Mouse (Mus musculus) left cerebral cortex, adult 2 months (tissue): ENCODE data around the gene Il11. TPM values are rescaled to one million over a fixed set of nuclear protein-coding genes. Genes with fewer than 3 reads are reported as not detected.

Experiments used
- DNase-seq, 2 experiments: peaks; one replicate each; pipeline ENCODE4 v3.0.0; 2021 to 2022; ENCODE audit warnings: low spot score in 2 of 2, mixed read lengths in 1 of 2; ENCODE audit errors: extremely low spot score in 1 of 2
- H3K27ac ChIP-seq: fragments of 200-600 bp; 2 replicates; pipeline ENCODE4 v1.8.1; 2022
- H3K4me3 ChIP-seq: fragments of 200-600 bp; 2 replicates; pipeline ENCODE4 v1.8.1; 2022
- CTCF ChIP-seq: fragments of 200-600 bp; IDR thresholded peaks from 2 replicates; pipeline ENCODE4 v1.8.1; 2022; ENCODE audit warnings: antibody characterized with exemption, mild to moderate bottlenecking, moderate library complexity
- intact Hi-C: fragments of 180-260 bp; cut with DNase I; formaldehyde crosslinking; loops from one replicate; pipeline ENCODE4 v1.15.1; 2025
- total RNA-seq, 2 experiments: library from RNA; stranded (reverse); gene quantifications; 2 replicates each; pipeline ENCODE4 v1.2.3; 2021

Il11 gene
- total RNA-seq, 2 experiments from 2014 or later, result 0.36 to 0.58 TPM

GRCm38 (mm10) chr7:4782130-4782529 is 529 bp downstream of the Il11 start:
- Histone ChIP-seq H3K27ac (no peak overlapping the region), H3K4me3 (no peak overlapping the region)
- intact Hi-C loops, result no loop called here
- no peak for DNase-seq
- no peak for TF ChIP-seq CTCF

GRCm38 (mm10) chr7:4779921-4780320 is 2.7 kb downstream of the Il11 start:
- no peak for TF ChIP-seq CTCF
- intact Hi-C loops, result no loop called here
- H3K27ac ChIP-seq, result no peak overlapping the region
- no peak for DNase-seq
- H3K4me3 ChIP-seq, result no peak overlapping the region

- no peak for TF ChIP-seq CTCF
- intact Hi-C loops, result no loop called here
- no peak overlapping the region for H3K4me3 ChIP-seq
- no peak for DNase-seq
- no peak overlapping the region for H3K27ac ChIP-seq
These were observed 4.6 kb downstream of the Il11 start for GRCm38 (mm10) chr7:4777851-4778637.

GRCm38 (mm10) chr7:4776861-4777830 is 5.5 kb downstream of the Il11 start:
- intact Hi-C loops, result no loop called here
- no peak for DNase-seq
- Histone ChIP-seq H3K27ac (no peak overlapping the region), H3K4me3 (peak overlapping the region; percentile 31)
- no peak for TF ChIP-seq CTCF

- DNase-seq, result no peak
- Histone ChIP-seq H3K4me3 (no peak overlapping the region), H3K27ac (no peak overlapping the region)
- TF ChIP-seq CTCF, result no peak
- intact Hi-C loops, result no loop called here
These were observed 6.5 kb downstream of the Il11 start for GRCm38 (mm10) chr7:4776131-4776530.

GRCm38 (mm10) chr7:4771202-4771601 is 11.5 kb downstream of the Il11 start, which contains the start of gene Fam71e2:
Fam71e2 (minus strand) TSS chr7:4771302.
- no peak for TF ChIP-seq CTCF
- DNase-seq, result no peak
- intact Hi-C loops, result no loop called here
- Histone ChIP-seq H3K4me3 (no peak within 1 kb of the TSS), H3K27ac (no peak within 1 kb of the TSS)

- TF ChIP-seq CTCF, result no peak
- intact Hi-C loops, result no loop called here
- H3K27ac ChIP-seq, result peak overlapping the region; percentile 63
- no peak overlapping the region for H3K4me3 ChIP-seq
- no peak for DNase-seq
These were observed 17.5 kb downstream of the Il11 start for GRCm38 (mm10) chr7:4764946-4765710.

GRCm38 (mm10) chr7:4759670-4760069 is 23.0 kb downstream of the Il11 start:
- no peak for TF ChIP-seq CTCF
- intact Hi-C loops, result no loop called here
- H3K4me3 ChIP-seq, result no peak overlapping the region
- no peak for DNase-seq
- no peak overlapping the region for H3K27ac ChIP-seq

GRCm38 (mm10) chr7:4752821-4753570 is 29.7 kb downstream of the Il11 start, which contains the start of gene Cox6b2:
Cox6b2 (minus strand) TSS chr7:4753094.
- H3K4me3 ChIP-seq, result peak within 1 kb of the TSS; percentile 28
- no peak for TF ChIP-seq CTCF
- intact Hi-C loops, result no loop called here
- H3K27ac ChIP-seq, result no peak within 1 kb of the TSS
- peak; percentile 39 to 55 for DNase-seq

GRCm38 (mm10) chr7:4751971-4752820 is 30.5 kb downstream of the Il11 start:
- no peak for TF ChIP-seq CTCF
- Histone ChIP-seq H3K27ac (no peak overlapping the region), H3K4me3 (peak overlapping the region; percentile 28)
- no peak for DNase-seq
- intact Hi-C loops, result no loop called here
